Mouse (Mus musculus): ENCODE data around the gene Eef2k.
A peak's percentile ranks its signal among the peaks of the same experiment; 100 is the strongest.
"Not testable (repeated sequence)": the region's sequence is repeated elsewhere in the genome, so short reads cannot be mapped to it uniquely, and the experiment has no call there.

Gene Eef2k

DNA sequence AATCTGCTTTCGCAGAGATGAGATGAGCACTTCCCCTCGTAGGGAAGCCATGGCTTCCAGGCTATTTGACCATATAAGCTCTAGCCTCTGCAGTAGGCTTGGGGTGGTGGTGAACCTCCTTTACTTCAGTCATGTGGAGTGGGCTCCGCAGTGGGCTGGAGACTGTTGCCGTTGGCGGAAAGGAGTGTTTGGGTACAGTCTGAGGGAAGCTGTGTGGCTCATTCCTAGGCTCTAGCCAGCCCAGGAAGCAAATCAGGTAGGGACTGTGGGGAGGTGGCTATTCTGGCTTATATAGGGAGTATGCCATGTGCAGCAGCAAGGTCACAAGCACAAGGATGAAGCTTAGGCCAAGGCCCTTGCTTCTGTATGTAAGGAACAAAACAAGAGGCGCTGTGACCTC lies 98.6 kb downstream of the Eef2k start:
- peak in 1 of 2 experiments; percentile 34 for DNase-seq

DNA sequence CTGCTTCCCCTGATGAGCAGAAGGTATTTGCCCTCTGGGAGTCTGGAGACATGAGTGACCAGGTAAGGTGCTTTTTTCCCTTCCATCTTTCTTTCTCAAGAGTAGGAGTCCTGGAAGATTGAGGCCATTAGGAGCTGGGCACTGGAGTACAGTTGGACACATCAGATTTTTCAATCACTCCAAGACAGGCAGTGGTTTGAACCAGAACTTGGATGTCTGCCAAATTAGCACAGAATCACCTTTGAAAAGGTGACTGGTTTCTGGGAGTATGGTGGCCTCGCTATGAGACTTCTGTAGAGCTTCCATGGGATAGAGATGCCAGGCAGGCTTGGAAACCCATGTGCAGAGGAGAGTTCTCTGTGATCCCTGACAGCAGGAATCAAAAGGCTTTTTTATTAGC lies 99.9 kb downstream of the Eef2k start:
- peak; percentile 14 to 37 for DNase-seq

DNA sequence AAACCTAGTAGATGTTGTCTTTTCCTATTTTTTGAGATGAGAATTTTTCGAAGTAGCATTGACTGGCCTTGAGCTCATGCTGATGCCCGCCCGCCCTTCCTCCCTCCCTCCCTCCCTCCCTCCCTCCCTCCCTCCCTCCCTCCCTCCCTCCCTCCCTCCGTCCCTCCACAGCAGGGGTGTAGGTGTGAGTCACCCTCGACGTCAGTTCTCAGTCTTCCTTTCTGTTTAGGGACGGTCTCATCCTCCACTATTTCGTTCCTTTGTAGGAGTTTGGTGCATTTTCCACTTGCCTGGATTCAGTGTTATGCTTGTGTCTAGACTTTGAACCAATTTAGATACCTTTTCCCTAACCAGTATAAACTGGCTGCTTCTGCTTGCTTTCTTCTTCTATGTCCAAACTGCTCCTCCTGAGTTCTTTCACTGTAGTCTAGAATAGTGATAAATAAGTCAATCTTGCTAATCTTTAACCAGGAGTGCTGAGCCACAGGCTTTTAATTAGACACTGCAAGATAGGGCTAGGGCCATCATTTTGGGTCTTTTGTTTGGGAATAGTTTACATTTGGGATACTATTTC lies 101.4 kb downstream of the Eef2k start:
- peak in 1 of 2 experiments; percentile 56 for DNase-seq

DNA sequence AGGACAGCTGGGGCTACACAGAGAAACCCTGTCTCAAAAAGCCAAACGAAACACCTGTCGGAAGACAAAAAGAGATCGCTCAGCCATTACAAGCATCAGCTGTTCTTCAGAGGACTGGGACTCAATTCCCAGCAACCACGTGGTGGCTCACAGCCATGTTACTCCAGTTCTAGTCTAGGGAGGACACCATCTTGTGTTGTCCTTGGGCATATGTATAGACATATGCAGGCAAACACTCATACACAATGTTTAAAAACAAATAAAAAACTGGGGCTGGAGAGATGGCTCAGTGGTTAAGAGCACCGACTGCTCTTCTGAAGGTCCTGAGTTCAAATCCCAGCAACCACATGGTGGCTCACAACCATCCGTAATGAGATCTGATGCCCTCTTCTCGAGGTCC lies 111.0 kb downstream of the Eef2k start:
- DNase-seq: not testable (repeated sequence)
